Mouse (Mus musculus) brain, embryonic 18.5 days (tissue): ENCODE measurements at regions not wholly inside any gene's neighbourhood (a gene's known extent, or its start where the extent isn't known, plus 50 kb on each side); places are given as distances from the start of the nearest gene placed in this dataset.
A peak's percentile ranks its signal among the peaks of the same experiment; 100 is the strongest.
"Not testable (repeated sequence)": the region's sequence is repeated elsewhere in the genome, so short reads cannot be mapped to it uniquely, and the experiment has no call there.

Source experiments
- DNase-seq: peaks from one replicate; pipeline ENCODE4 v3.0.0-alpha.2; 2012; ENCODE audit warnings: low read depth, low spot score

DNA sequence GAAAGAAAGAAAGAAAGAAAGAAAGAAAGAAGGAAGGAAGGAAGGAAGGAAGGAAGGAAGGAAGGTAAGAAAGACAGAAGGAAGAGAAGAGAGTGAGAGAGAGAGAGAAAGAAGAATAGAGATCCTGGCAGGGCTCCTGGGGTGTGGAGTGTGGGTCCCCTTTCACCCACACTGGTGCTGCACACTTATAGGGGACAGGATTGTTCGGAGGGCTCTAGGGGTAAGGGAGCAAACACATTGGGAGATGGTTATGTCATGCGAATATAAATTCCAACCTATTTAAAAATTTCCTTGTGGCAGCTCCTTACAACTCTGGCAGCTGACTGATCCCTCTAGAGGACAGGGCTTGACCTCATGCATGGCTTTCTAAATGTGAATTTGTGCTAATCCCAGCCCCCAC, 286.5 kb downstream of the Fgf9 start:
- no peak for DNase-seq

- DNase-seq: no peak
Observed at GRCm38 (mm10) chr14:58352986-58353385, 282.6 kb downstream of the Fgf9 start.

GRCm38 (mm10) chr14:58336148-58336547, 265.8 kb downstream of the Fgf9 start:
- peak; percentile 1 for DNase-seq

- no peak for DNase-seq
Observed at GRCm38 (mm10) chr14:58323164-58323563, 252.8 kb downstream of the Fgf9 start.

GRCm38 (mm10) chr14:58322461-58322860, 252.1 kb downstream of the Fgf9 start:
- no peak for DNase-seq

DNA sequence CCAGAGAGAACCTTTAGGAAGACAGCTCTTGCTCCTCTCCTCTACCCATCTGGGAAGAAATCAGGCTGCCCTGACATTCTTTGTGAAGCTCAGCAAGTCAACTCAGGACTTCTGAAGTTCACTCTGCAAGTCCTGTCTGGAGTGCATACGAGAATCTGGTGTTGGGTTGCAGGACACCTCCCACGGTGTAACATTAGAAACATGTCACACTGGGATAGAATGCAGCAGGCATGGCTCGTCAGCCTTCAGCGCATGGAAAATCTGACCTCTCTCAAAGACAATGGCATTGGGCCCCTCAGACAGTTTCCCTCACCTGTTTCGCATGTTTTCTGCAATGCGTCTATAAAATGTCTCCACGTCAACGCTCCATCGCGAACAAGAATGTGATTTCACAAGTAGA, 251.5 kb downstream of the Fgf9 start:
- DNase-seq: no peak

DNA sequence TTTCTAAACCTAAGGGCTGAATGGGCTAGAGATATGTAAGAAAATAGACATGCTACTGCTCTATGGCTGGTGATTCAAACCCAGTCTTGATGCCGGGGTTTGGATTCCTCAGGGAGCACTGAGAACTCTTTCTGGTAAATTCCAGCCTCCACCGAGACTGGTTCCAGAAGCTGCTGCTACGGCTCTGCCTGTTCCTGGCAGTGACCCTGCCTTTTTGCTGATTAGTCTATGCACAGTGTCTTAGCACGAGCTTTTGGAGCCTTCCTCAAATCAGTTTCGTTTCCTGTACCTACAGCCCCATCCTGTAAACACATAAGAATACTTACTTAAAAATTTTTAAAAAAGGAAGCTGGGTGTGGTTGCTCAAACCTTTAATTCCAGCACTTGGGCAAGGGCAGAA, 250.9 kb downstream of the Fgf9 start:
- no peak for DNase-seq

DNA sequence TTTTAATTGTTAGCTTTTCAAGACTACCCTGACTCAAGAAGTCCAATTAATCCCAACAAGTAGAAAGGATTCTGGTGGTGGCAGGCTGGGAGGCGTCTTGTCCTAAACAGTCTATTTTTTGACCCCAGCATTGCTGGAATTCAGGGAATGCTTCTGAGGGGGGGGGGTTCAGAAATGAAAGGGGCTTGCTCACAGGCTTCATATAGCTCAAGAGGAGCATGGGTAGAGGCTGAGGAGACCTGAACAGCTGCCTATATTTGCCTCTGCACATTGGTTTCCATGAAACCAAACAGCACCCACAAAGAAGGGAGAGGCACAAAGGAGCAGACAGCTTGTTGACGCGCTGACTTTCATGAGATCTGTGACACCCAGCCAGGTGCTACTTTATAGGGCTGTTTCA, 247.3 kb downstream of the Fgf9 start:
- no peak for DNase-seq

DNA sequence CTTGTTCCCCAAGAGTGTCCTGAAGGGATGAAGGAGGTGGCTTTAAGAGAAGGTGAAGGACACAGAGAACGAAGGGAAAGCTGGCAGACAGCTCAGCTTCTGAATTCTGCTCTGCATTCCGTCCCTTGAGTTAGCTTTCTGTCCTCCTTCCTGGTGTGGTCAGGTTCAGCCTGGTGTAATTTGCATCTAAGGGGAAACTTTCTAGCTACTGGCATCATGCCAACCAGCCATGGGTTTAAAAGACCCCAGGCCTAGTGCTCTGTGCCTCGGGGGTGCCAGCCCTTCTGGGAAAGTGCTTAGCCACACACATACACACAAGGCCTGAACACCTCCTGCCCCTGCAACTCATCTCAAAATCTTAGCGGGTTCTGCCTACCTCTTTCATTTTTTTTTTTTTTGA, 246.9 kb downstream of the Fgf9 start:
- no peak for DNase-seq

GRCm38 (mm10) chr14:58307695-58308094, 237.3 kb downstream of the Fgf9 start:
- no peak for DNase-seq

- DNase-seq: no peak
Observed at GRCm38 (mm10) chr14:58306832-58307521, 236.6 kb downstream of the Fgf9 start.

GRCm38 (mm10) chr14:58300411-58300887, 230.1 kb downstream of the Fgf9 start:
- DNase-seq: no peak

DNA sequence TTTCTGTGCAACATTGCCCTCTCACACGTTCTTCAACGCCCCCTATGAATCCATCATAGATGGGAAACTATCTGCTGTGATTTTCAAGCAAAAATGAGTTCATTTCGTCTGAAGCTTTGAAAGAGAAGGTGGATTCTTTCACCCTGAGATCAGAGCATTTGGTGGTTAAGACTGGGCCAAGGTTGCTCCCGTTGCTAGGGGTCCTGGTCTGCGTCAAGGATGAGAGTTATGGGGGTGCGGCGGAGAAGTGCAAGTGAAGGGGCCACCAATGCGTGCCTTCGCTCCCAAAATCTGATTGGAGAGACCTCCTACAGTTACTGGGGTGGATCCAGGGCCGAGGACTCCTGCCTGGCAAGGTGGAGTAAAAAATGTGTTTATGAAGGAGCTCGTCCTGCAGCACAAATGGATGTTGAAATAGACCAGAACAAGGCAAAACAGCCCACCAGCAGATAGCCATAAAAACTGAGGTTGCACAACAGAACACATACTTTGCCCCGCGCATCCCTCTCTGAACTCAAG, 215.7 kb downstream of the Fgf9 start:
- no peak for DNase-seq

DNA sequence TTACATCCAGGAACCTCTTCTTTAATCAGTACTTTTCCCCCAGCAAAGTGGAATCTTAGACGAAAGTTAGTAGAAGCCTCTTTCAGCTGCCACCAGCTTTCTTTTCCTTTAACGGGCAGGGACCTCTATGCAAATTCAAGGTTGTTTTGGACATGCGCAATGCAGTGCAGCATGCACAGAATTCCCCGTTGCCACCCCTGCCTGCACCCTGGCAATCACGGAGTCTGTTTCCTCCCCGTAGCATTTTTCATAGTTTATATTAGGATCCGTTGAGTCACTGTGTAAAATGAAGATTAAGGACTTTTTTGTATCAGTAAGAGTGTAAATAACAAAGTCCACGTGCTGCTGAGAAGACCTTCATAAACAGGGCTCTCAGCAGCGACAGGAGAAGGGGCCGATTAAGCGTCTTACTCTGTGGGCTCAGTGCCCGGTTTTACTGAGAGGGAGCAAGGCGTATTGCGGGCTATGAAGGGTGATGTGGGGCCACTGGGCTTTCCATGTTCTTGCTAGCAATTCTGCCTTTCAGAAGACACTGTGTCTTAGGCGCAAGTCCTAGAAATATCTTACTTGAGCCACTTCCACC, 212.5 kb downstream of the Fgf9 start:
- DNase-seq: no peak

- DNase-seq: no peak
Observed at GRCm38 (mm10) chr14:58282264-58282663, 211.9 kb downstream of the Fgf9 start.

DNA sequence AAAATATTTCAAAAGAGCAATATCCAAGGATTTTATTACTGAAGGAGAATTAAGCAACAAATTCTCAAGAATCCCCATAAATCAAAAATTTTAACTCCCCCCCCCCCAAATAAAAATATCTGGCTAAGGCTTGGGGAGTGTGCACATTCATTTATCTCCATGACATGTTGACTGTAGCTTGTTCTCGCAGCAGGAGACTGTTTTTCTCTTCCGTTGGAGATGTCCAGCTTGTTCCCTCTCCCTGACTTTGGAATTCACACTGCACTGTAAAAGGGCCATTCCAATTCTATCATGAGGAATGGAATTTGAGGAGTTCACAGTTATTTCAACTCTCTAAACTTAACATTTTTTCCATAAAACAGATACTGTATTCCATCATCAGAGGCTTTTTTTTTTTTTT, 204.1 kb downstream of the Fgf9 start:
- DNase-seq: not testable (repeated sequence)

GRCm38 (mm10) chr14:58273693-58274419, 203.5 kb downstream of the Fgf9 start:
- DNase-seq: no peak

DNA sequence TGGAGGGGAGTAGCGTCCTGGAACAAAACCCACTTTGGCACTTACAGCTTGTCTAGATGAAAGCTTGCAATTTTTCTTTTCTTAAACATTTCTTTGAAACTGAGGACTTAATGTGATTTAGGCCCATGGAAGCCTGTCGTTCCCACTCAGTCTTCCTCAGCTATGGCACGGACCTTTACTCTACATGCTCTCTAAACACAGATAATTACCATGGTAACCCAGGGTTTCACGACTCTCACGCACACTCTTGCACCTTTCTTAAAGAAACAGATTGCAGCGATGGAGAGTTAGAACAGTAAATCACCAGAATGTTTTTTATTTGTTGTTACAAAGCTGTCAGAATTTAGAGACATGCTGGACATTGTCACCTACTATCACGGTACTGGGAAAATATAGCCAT, 195.0 kb downstream of the Fgf9 start:
- no peak for DNase-seq

DNA sequence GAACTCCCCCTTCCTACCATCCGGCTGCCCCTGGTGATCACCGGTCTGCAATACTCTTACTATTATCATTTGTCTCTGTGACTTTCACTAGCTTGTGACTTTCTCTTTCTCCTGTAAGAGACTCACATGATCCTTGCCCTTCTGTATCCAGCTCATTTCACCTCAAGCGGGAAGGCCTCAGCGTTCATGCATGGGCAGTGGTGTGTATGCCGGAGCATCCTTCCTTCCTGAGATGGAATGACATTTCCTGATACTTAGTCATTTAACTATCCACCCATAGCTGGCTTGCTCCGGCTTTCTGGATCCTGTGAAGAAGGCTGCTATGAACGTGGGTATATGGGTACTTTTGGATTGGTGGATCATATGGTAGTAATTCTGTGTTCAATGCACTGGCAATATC, 194.1 kb downstream of the Fgf9 start:
- DNase-seq: no peak

- no peak for DNase-seq
Observed at GRCm38 (mm10) chr14:58253369-58253968, 183.1 kb downstream of the Fgf9 start.

DNA sequence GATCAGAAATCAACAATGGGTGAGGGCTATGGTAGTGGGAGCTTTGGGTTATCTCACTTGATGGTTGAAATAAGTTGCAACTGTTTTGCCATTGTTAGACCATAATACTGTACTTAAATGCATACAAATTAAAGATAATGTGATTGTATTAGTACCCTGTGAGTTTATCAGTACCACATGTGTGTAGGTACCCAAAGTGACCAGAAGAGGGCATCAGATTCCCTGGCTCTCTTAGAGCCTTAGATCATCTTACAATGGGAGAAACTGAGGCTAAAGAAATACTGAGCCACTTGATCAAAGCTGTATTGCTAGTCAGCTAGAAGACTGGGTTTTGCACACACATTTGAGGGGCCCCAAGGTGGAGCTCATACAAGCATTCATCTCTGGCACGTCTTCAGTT, 155.5 kb downstream of the Fgf9 start:
- DNase-seq: no peak

DNA sequence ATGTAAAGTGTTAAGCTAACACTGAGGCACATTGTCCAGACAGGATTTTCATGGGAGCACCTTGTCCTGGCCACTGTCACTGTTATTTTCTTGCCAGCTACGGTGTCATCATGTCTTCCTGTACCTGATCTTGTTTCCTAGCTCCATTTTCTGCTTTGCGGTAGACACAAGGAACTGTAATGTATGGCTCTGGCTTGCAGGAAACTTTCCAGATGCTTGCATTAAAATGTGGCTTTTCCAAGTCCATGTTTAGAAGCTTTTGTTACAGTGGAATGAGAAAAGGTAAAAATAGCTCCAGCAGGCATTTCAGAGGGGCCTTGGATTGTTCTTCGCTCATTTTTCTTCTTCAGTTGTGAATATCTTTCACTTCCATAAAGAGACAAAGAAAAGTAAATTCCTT, 154.1 kb downstream of the Fgf9 start:
- no peak for DNase-seq
